Mouse (Mus musculus) forebrain, postnatal 0 days (tissue): ENCODE measurements around the gene Mtmr4. TPM values are rescaled to one million over a fixed set of nuclear protein-coding genes. Genes with fewer than 3 reads are reported as not detected.
A peak's percentile ranks its signal among the peaks of the same experiment; 100 is the strongest.

Source experiments
- ATAC-seq: fragments of 200-750 bp; cut with Nextera tagmentation; 2 replicates; pipeline ENCODE4 v1.8.0; 2017; ENCODE audit warnings: mild to moderate bottlenecking, moderate library complexity
- DNase-seq: peaks from one replicate; pipeline ENCODE4 v3.0.0-alpha.2; 2015
- H3K27ac ChIP-seq: fragments of 300-500 bp; sonication (generic); 2 replicates; pipeline ENCODE4 v1.5.1; 2014; ENCODE audit warnings: low read depth, mild to moderate bottlenecking, antibody characterized with exemption, low read length, moderate library complexity, mixed read lengths
- H3K27me3 ChIP-seq: fragments of 300-500 bp; sonication (generic); 2 replicates; pipeline ENCODE4 v1.6.1; 2014; ENCODE audit warnings: mild to moderate bottlenecking, low read length, mixed read lengths; ENCODE audit not compliant: insufficient read depth
- H3K36me3 ChIP-seq: fragments of 300-500 bp; sonication (generic); 2 replicates; pipeline ENCODE4 v1.6.1; 2014; ENCODE audit warnings: mild to moderate bottlenecking, moderate library complexity; ENCODE audit not compliant: insufficient read depth
- H3K4me1 ChIP-seq: fragments of 300-500 bp; sonication (generic); 2 replicates; pipeline ENCODE4 v1.6.1; 2014; ENCODE audit warnings: antibody characterized with exemption; ENCODE audit not compliant: insufficient read depth
- H3K4me2 ChIP-seq: fragments of 300-500 bp; sonication (generic); 2 replicates; pipeline ENCODE4 v1.6.1; 2014; ENCODE audit warnings: low read depth, mild to moderate bottlenecking, moderate library complexity
- H3K4me3 ChIP-seq: fragments of 300-500 bp; sonication (generic); 2 replicates; pipeline ENCODE4 v1.5.1; 2014; ENCODE audit warnings: low read depth, low read length, mixed read lengths
- H3K9ac ChIP-seq: fragments of 300-500 bp; sonication (generic); 2 replicates; pipeline ENCODE4 v1.6.1; 2014; ENCODE audit warnings: mild to moderate bottlenecking
- H3K9me3 ChIP-seq: fragments of 300-500 bp; sonication (generic); 2 replicates; pipeline ENCODE4 v1.6.1; 2016; ENCODE audit warnings: low read length
- CTCF ChIP-seq: sonication (generic); IDR thresholded peaks from 2 replicates; pipeline ENCODE4 v1.5.1; 2016; ENCODE audit warnings: antibody characterized with exemption, control low read depth, low read depth
- WGBS: fragments of 180-500 bp; shearing (Covaris S2); extraction: QIAGEN DNeasy Blood & Tissue Kit; methylation state at CpG from one replicate; pipeline ENCODE4 v1.1.7; 2014; 5-methylcytosine and 5-hydroxymethylcytosine counted together
- polyA plus RNA-seq: library from polyadenylated mRNA; unstranded; fragments of >200 nt; fragmentation: Nextera tagmentation; extraction: Ambion mirVana; gene quantifications from 2 replicates; pipeline ENCODE4 v1.2.1, GENCODE M21; 2015
- total RNA-seq: library from RNA; depleted of rRNA; stranded (reverse); fragments of >200 nt; gene quantifications from 2 replicates; pipeline ENCODE4 v1.2.3, GENCODE M21; 2014

Mtmr4 gene
- total and polyA plus RNA-seq, 2 experiments from 2014 or later = 32.7 to 85.6 TPM

- Histone ChIP-seq H3K27me3 (no peaks in the 10 kb centered on the region), H3K4me1 (no peaks in the 10 kb centered on the region), H3K9ac (no peak overlapping the region), H3K27ac (no peak overlapping the region), H3K9me3 (no peaks in the 10 kb centered on the region), H3K4me2 (no peak overlapping the region), H3K4me3 (no peak overlapping the region), H3K36me3 (peaks cover 80% of the 10 kb centered on the region)
- TF ChIP-seq CTCF = no peak
- WGBS = 90% methylated on average over 5 of the region's 5 CpGs
- no peak for ATAC-seq
- DNase-seq = no peak
These were observed 23.6 kb downstream of the Mtmr4 start for GRCm38 (mm10) chr11:87615551-87615950.

DNA sequence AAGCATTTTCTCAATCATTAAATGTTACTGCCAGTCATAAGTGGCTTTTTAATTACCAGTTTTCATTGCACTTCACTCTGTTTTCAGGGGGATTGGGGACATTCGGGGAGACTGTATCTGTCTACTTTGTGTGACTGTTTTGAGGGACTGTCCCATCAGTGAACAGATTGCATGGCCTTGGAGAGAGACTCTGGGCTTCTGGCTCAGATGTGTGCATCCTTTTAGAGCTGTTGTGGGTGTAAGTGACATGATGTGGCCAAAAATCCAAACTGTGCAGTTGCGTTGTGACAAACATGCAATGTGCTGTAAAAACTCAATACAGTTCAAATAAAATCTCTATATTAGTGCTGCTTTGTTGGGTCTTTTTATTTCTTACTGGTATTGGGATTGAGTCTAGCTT, 24.0 kb downstream of the Mtmr4 start:
- Histone ChIP-seq H3K9me3 (no peaks in the 10 kb centered on the region), H3K27me3 (no peaks in the 10 kb centered on the region), H3K4me3 (no peak overlapping the region), H3K4me2 (no peak overlapping the region), H3K36me3 (peaks cover 80% of the 10 kb centered on the region), H3K9ac (no peak overlapping the region), H3K27ac (no peak overlapping the region), H3K4me1 (no peaks in the 10 kb centered on the region)
- DNase-seq (no peak), ATAC-seq (no peak)
- WGBS = 91% methylated on average over 2 of the region's 2 CpGs
- TF ChIP-seq CTCF = no peak

DNA sequence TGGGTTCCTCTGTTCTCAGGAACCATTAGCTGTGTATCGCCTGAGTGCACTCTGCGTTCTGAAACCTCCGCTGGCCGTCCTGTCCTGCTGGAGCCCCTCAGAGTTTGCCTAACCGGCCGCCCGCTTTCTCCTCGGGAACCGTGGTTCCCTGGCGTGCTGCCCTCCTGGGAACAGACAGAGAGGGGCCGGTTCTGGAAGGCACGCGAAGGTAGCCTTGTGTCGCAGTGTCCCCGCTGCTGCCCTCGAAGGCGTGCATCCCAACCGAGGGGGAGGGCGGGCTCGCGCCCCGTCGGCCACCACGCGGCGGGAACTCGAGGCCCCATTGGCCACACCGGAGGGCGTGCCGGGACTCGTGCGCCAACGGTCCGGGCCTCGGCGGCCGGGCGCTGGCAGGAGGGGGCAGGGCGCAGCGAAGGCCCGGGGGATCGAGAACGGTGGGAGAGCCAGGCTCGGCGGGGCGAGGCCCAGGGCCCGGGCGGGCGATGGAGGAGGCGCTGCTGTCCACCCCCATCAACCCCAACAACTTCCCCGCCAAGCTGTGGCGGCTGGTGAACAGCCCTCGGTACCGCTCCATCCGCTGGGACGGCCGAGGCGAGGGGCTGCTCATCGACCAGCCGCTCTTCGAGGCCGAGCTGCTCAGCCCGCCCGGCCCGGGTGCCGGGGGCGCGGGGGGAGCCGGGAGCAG, 25.0 kb downstream of the Mtmr4 start, which contains the start of gene Hsf5:
Gene Hsf5, plus strand, starts transcription at position 375 of the 685 bp plus-strand sequence.
- no peaks in the 10 kb centered on the region for H3K9me3 ChIP-seq

DNA sequence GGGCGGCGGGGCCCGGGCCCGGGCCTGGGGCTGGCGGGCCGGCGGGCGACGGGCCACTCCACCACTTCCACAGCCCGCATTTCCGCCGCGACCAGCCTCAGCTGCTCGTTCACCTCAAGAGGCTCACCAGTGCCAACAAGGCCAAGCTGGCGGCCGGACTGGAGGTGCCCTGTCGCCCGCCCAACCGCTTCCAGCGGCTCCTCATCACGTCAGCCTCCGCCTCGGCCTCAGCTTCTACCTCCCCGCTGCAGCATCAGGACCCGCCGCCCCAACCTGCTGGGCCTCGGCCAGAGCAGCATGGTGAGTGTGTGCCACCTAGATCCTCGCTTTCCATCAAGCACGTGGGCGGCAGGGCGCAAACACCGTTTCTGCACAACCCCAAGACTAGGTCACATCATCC, 25.6 kb downstream of the Mtmr4 start:
- ATAC-seq = no peak
- Histone ChIP-seq H3K9me3 (no peaks in the 10 kb centered on the region), H3K9ac (no peak overlapping the region), H3K4me3 (no peak overlapping the region), H3K27me3 (no peaks in the 10 kb centered on the region), H3K4me2 (no peak overlapping the region), H3K36me3 (peaks cover 68% of the 10 kb centered on the region), H3K4me1 (no peaks in the 10 kb centered on the region), H3K27ac (no peak overlapping the region)
- DNase-seq = no peak
- no peak for TF ChIP-seq CTCF
- WGBS = 94% methylated on average over 32 of the region's 32 CpGs

More for the DNA sequence above, 25.0 kb downstream of the Mtmr4 start, which contains the start of gene Hsf5:
- Histone ChIP-seq H3K4me3 (no peak within 1 kb of the TSS), H3K27me3 (no peaks in the 10 kb centered on the region), H3K9ac (no peak within 1 kb of the TSS), H3K4me2 (no peak within 1 kb of the TSS), H3K36me3 (peaks cover 71% of the 10 kb centered on the region), H3K27ac (no peak within 1 kb of the TSS), H3K4me1 (no peaks in the 10 kb centered on the region)
- no peak for TF ChIP-seq CTCF
- 93% methylated on average over 58 of the region's 69 CpGs for WGBS
- no peak for DNase-seq
- ATAC-seq = no peak

- H3K4me2 ChIP-seq = no peak overlapping the region
- no peak overlapping the region for H3K4me3 ChIP-seq
- no peaks in the 10 kb centered on the region for H3K4me1 ChIP-seq
- H3K27ac ChIP-seq = no peak overlapping the region
- H3K36me3 ChIP-seq = peaks cover 40% of the 10 kb centered on the region
- H3K9me3 ChIP-seq = no peaks in the 10 kb centered on the region
- H3K9ac ChIP-seq = no peak overlapping the region
- DNase-seq (no peak), ATAC-seq (no peak)
- 85% methylated on average over 4 of the region's 4 CpGs for WGBS
- no peaks in the 10 kb centered on the region for H3K27me3 ChIP-seq
- TF ChIP-seq CTCF = no peak
These were observed 31.2 kb downstream of the Mtmr4 start for GRCm38 (mm10) chr11:87623160-87623559.

- peaks cover 16% of the 10 kb centered on the region; the same call in 1 of the 2 replicates for H3K36me3 ChIP-seq
- H3K4me2 ChIP-seq = no peak overlapping the region
- 33% methylated on average over 10 of the region's 10 CpGs for WGBS
- no peak overlapping the region for H3K27ac ChIP-seq
- H3K4me3 ChIP-seq = no peak overlapping the region
- DNase-seq = peak; percentile 40
- no peaks in the 10 kb centered on the region for H3K4me1 ChIP-seq
- ATAC-seq = no peak; the same call in 1 of the 2 replicates
- H3K9ac ChIP-seq = no peak overlapping the region
- TF ChIP-seq CTCF = peak; percentile 72
- no peaks in the 10 kb centered on the region for H3K9me3 ChIP-seq
- H3K27me3 ChIP-seq = no peaks in the 10 kb centered on the region
These were observed 37.9 kb downstream of the Mtmr4 start for GRCm38 (mm10) chr11:87629859-87630258.

GRCm38 (mm10) chr11:87638793-87639192, 46.8 kb downstream of the Mtmr4 start:
- peak; percentile 19 for DNase-seq
- H3K9ac ChIP-seq = peak overlapping the region; percentile 44
- H3K9me3 ChIP-seq = no peaks in the 10 kb centered on the region
- peak overlapping the region; percentile 38 for H3K4me3 ChIP-seq
- no peak overlapping the region for H3K27ac ChIP-seq
- H3K36me3 ChIP-seq = no peaks in the 10 kb centered on the region
- TF ChIP-seq CTCF = no peak
- peak; percentile 10; the same call in 1 of the 2 replicates for ATAC-seq
- 16% methylated on average over 2 of the region's 2 CpGs for WGBS
- peak overlapping the region; percentile 54 for H3K4me2 ChIP-seq
- H3K4me1 ChIP-seq = no peaks in the 10 kb centered on the region
- H3K27me3 ChIP-seq = no peaks in the 10 kb centered on the region
